Mouse (Mus musculus): ENCODE data around the gene Epha6. TPM values are rescaled to one million over a fixed set of nuclear protein-coding genes. Genes with fewer than 3 reads are reported as not detected.

Epha6 gene
- polyA plus RNA-seq, 1 experiment from 2014 or later: not detected

GRCm38 (mm10) chr16:59615675-59616074 lies 989.7 kb downstream of the Epha6 start:
- Histone ChIP-seq H3K36me3 (no peaks in the 10 kb centered on the region), H3K9me3 (no peaks in the 10 kb centered on the region), H3K27ac (no peak overlapping the region), H3K4me3 (no peak overlapping the region), H3K27me3 (no peaks in the 10 kb centered on the region), H3K9ac (no peak overlapping the region), H3K4me2 (no peak overlapping the region), H3K4me1 (no peaks in the 10 kb centered on the region)
- WGBS: 73% methylated on average over 3 of the region's 3 CpGs
- ATAC-seq (ENCODE audit: borderline replicate concordance, extremely low read depth, low FRiP score, low TSS enrichment): no peak

- Histone ChIP-seq H3K4me2 (no peak overlapping the region), H3K9me3 (no peaks in the 10 kb centered on the region), H3K9ac (no peak overlapping the region), H3K27ac (no peak overlapping the region), H3K4me3 (no peak overlapping the region), H3K27me3 (no peaks in the 10 kb centered on the region), H3K4me1 (no peaks in the 10 kb centered on the region), H3K36me3 (no peaks in the 10 kb centered on the region; the same call in 1 of the 2 replicates)
- no peak for ATAC-seq (ENCODE audit: borderline replicate concordance, extremely low read depth, low FRiP score, low TSS enrichment)
- WGBS: 71% methylated on average over 1 of the region's 1 CpGs
Measured at GRCm38 (mm10) chr16:59610750-59611149, 994.6 kb downstream of the Epha6 start.

GRCm38 (mm10) chr16:59604078-59604781 lies 1001.1 kb downstream of the Epha6 start:
- ATAC-seq (ENCODE audit: borderline replicate concordance, extremely low read depth, low FRiP score, low TSS enrichment): no peak
- Histone ChIP-seq H3K36me3 (no peaks in the 10 kb centered on the region), H3K9ac (no peak overlapping the region), H3K4me2 (no peak overlapping the region), H3K9me3 (no peaks in the 10 kb centered on the region), H3K27me3 (no peaks in the 10 kb centered on the region), H3K27ac (no peak overlapping the region), H3K4me3 (no peak overlapping the region), H3K4me1 (peaks cover 9% of the 10 kb centered on the region)
- 56% methylated on average over 15 of the region's 15 CpGs for WGBS

Small RNAs within 50 kb of the gene (microRNA-seq; reads per million reads assigned to microRNA genes)
- not detected for gene Gm24755
